Mouse (Mus musculus) kidney, postnatal 10 days (tissue): ENCODE measurements around the gene Nmi.

Source experiments
- DNase-seq: peaks from one replicate; pipeline ENCODE4 v3.0.0; 2021; ENCODE audit warnings: mixed read lengths

Nmi gene

GRCm38 (mm10) chr2:51938750-51939149, 34.5 kb downstream of the Nmi start:
- DNase-seq: no peak

GRCm38 (mm10) chr2:51937004-51937403, 36.3 kb downstream of the Nmi start:
- DNase-seq: no peak

- DNase-seq: no peak
These were observed 36.7 kb downstream of the Nmi start for GRCm38 (mm10) chr2:51936585-51936984.

- DNase-seq: no peak
These were observed 37.4 kb downstream of the Nmi start for GRCm38 (mm10) chr2:51935921-51936320.

- peak; percentile 83 for DNase-seq
These were observed 38.5 kb downstream of the Nmi start, which contains the start of gene Rbm43 for GRCm38 (mm10) chr2:51934574-51935334. Gene Rbm43, minus strand, starts transcription at chr2:51935163.

GRCm38 (mm10) chr2:51933341-51934134, 39.8 kb downstream of the Nmi start:
- peak; percentile 12 for DNase-seq

- DNase-seq: no peak
These were observed 42.1 kb downstream of the Nmi start for GRCm38 (mm10) chr2:51931241-51931640.

GRCm38 (mm10) chr2:51914944-51915680, 58.2 kb downstream of the Nmi start:
- peak; percentile 86 for DNase-seq

GRCm38 (mm10) chr2:51914532-51914931, 58.8 kb downstream of the Nmi start:
- no peak for DNase-seq

GRCm38 (mm10) chr2:51912740-51913139, 60.6 kb downstream of the Nmi start:
- peak; percentile 46 for DNase-seq

GRCm38 (mm10) chr2:51911864-51912263, 61.4 kb downstream of the Nmi start:
- DNase-seq: no peak

GRCm38 (mm10) chr2:51907538-51908110, 65.7 kb downstream of the Nmi start:
- DNase-seq: no peak

- DNase-seq: no peak
These were observed 67.7 kb downstream of the Nmi start for GRCm38 (mm10) chr2:51905637-51906036.
